Mouse (Mus musculus): ENCODE measurements around the gene Fyb.
"Not testable (repeated sequence)": the region's sequence is repeated elsewhere in the genome, so short reads cannot be mapped to it uniquely, and the experiment has no call there.

Fyb gene

GRCm38 (mm10) chr15:6562161-6562560, 39.5 kb downstream of the Fyb start:
- no peak for DNase-seq (ENCODE audit: low spot score)

GRCm38 (mm10) chr15:6562629-6563028, 40.0 kb downstream of the Fyb start:
- DNase-seq (ENCODE audit: low spot score), result no peak

GRCm38 (mm10) chr15:6564977-6565421, 42.3 kb downstream of the Fyb start:
- DNase-seq (ENCODE audit: low spot score), result peak; percentile 72

- DNase-seq (ENCODE audit: low spot score), result no peak
These were observed 43.2 kb downstream of the Fyb start for GRCm38 (mm10) chr15:6565873-6566272.

- DNase-seq (ENCODE audit: low spot score), result no peak
These were observed 45.3 kb downstream of the Fyb start for GRCm38 (mm10) chr15:6567993-6568392.

GRCm38 (mm10) chr15:6568605-6569004, 46.0 kb downstream of the Fyb start:
- no peak for DNase-seq (ENCODE audit: low spot score)

GRCm38 (mm10) chr15:6569074-6569473, 46.4 kb downstream of the Fyb start:
- DNase-seq (ENCODE audit: low spot score), result no peak

GRCm38 (mm10) chr15:6570164-6570861, 47.7 kb downstream of the Fyb start:
- no peak for DNase-seq (ENCODE audit: low spot score)

GRCm38 (mm10) chr15:6570876-6571275, 48.2 kb downstream of the Fyb start:
- DNase-seq (ENCODE audit: low spot score), result peak; percentile 50

GRCm38 (mm10) chr15:6574283-6574960, 51.8 kb downstream of the Fyb start:
- DNase-seq (ENCODE audit: low spot score), result no peak

- no peak for DNase-seq (ENCODE audit: low spot score)
These were observed 55.3 kb downstream of the Fyb start for GRCm38 (mm10) chr15:6577971-6578370.

GRCm38 (mm10) chr15:6578654-6579053, 56.0 kb downstream of the Fyb start:
- no peak for DNase-seq (ENCODE audit: low spot score)

GRCm38 (mm10) chr15:6579194-6579768, 56.6 kb downstream of the Fyb start:
- DNase-seq (ENCODE audit: low spot score), result no peak

- DNase-seq (ENCODE audit: low spot score), result no peak
These were observed 57.2 kb downstream of the Fyb start for GRCm38 (mm10) chr15:6579769-6580261.

- no peak for DNase-seq (ENCODE audit: low spot score)
These were observed 62.0 kb downstream of the Fyb start for GRCm38 (mm10) chr15:6584645-6585044.

- not testable (repeated sequence) for DNase-seq (ENCODE audit: low spot score)
These were observed 63.7 kb downstream of the Fyb start for GRCm38 (mm10) chr15:6586351-6586750.

- no peak for DNase-seq (ENCODE audit: low spot score)
These were observed 64.9 kb downstream of the Fyb start for GRCm38 (mm10) chr15:6587526-6587925.

GRCm38 (mm10) chr15:6588192-6588591, 65.5 kb downstream of the Fyb start:
- no peak for DNase-seq (ENCODE audit: low spot score)

- no peak for DNase-seq (ENCODE audit: low spot score)
These were observed 68.3 kb downstream of the Fyb start for GRCm38 (mm10) chr15:6590846-6591451.

- no peak for DNase-seq (ENCODE audit: low spot score)
These were observed 68.9 kb downstream of the Fyb start for GRCm38 (mm10) chr15:6591527-6591926.

GRCm38 (mm10) chr15:6592561-6593253, 70.1 kb downstream of the Fyb start:
- no peak for DNase-seq (ENCODE audit: low spot score)

GRCm38 (mm10) chr15:6593254-6593623, 70.6 kb downstream of the Fyb start:
- DNase-seq (ENCODE audit: low spot score), result no peak

All from urinary bladder, postnatal 14 days (tissue).